Mouse (Mus musculus) lung, embryonic 15.5 days (tissue): Measurements from ENCODE around the gene C130073F10Rik. TPM values are rescaled to one million over a fixed set of nuclear protein-coding genes. Genes with fewer than 3 reads are reported as not detected.

Source experiments
- polyA plus RNA-seq: library from polyadenylated mRNA; unstranded; fragments of >200 nt; fragmentation: Nextera tagmentation; extraction: Ambion mirVana; gene quantifications from 2 replicates; pipeline ENCODE4 v1.2.1, GENCODE M21; 2015

C130073F10Rik gene
- polyA plus RNA-seq, 1 experiment from 2014 or later, result not detected

Other genes with a start within 250 kb of the C130073F10Rik start
- 93.6 and 96.1 TPM in 2 replicates for gene Leprot, start 246.1 kb downstream of the C130073F10Rik start, polyA plus RNA-seq
- 7.8 and 7.9 TPM in 2 replicates for gene Lepr, start 176.4 kb downstream of the C130073F10Rik start, polyA plus RNA-seq
- gene B020004J07Rik, start 49.8 kb downstream of the C130073F10Rik start, polyA plus RNA-seq, result not detected in 2 replicates
- gene Gm12800, start 15.3 kb upstream of the C130073F10Rik start, polyA plus RNA-seq, result not detected in 2 replicates
- not detected in 2 replicates for gene Gm12794, start 46.6 kb upstream of the C130073F10Rik start, polyA plus RNA-seq
- gene Gm12790, start 87.3 kb upstream of the C130073F10Rik start, polyA plus RNA-seq, result not detected in 2 replicates
- gene Gm12789, start 92.8 kb upstream of the C130073F10Rik start, polyA plus RNA-seq, result not detected in 2 replicates
- 37.3 and 40.5 TPM in 2 replicates for gene Pde4b, start 193.8 kb upstream of the C130073F10Rik start, polyA plus RNA-seq